Mouse (Mus musculus) kidney, postnatal 10 days (tissue): ENCODE data around the gene Phxr2.
"Not testable (repeated sequence)": the region's sequence is repeated elsewhere in the genome, so short reads cannot be mapped to it uniquely, and the experiment has no call there.

ENCODE experiments used
- DNase-seq: peaks from one replicate; pipeline ENCODE4 v3.0.0; 2021; ENCODE audit warnings: mixed read lengths

The Phxr2 gene

GRCm38 (mm10) chr10:99126225-99126624 is at the start of gene Phxr2:
Phxr2 (minus strand) TSS chr10:99126325.
- no peak for DNase-seq

DNA sequence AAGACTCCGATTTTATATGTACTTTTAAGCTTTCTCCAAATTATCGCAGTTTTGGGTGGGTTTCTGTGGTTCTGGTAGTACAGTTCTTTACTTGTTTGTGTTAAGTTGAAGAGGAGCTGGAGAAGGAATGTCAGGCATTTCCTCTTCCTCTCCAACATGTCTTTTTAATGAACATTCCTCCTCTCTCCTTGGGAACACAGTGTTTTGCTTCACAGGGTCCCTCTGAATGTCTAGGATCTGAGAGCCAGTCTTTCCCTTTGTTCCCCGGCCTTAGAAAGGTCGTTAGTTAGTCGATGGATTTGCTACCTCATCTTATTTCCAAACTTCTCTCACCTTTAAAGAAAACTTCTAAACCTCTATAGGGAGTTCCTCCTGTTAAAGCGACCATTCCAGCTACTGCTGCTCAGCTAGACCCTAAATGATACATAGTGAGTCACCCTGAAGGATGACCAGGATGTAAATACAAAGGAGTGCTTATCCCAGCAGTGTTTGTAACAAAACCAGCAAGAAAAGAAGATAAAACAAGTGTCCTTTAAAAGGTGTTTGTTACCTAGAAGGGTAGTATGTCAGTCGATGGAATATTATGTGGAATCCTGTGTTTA is 46.9 kb upstream of the Phxr2 start:
- DNase-seq = no peak

DNA sequence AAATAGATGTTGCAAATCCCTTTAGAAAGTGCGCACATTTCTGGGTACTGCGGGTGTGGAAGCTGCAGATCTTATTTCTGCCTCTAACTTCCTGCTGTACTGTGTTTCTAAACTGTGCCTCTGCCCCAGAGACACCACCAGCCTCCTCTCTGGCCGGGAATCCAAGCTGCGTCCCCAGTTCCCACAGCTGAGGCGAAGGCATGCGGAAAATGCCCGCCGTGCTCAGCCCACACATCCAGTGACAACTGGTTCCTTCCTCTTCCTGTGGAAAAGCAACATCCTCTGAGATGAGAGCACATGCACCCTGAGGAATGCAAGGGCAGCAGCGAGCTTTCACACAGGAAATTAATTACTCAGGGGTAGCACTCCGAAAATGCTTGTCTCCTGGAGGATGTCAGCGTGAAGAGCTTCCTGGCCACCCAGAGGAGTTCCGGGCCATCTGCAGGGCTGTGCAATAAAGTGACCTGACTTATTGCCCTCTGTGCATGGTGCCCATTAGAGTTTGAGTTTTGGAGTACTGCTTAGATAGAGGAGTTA is 45.9 kb upstream of the Phxr2 start:
- DNase-seq = peak; percentile 81

GRCm38 (mm10) chr10:99169765-99170129 is 43.6 kb upstream of the Phxr2 start:
- no peak for DNase-seq

DNA sequence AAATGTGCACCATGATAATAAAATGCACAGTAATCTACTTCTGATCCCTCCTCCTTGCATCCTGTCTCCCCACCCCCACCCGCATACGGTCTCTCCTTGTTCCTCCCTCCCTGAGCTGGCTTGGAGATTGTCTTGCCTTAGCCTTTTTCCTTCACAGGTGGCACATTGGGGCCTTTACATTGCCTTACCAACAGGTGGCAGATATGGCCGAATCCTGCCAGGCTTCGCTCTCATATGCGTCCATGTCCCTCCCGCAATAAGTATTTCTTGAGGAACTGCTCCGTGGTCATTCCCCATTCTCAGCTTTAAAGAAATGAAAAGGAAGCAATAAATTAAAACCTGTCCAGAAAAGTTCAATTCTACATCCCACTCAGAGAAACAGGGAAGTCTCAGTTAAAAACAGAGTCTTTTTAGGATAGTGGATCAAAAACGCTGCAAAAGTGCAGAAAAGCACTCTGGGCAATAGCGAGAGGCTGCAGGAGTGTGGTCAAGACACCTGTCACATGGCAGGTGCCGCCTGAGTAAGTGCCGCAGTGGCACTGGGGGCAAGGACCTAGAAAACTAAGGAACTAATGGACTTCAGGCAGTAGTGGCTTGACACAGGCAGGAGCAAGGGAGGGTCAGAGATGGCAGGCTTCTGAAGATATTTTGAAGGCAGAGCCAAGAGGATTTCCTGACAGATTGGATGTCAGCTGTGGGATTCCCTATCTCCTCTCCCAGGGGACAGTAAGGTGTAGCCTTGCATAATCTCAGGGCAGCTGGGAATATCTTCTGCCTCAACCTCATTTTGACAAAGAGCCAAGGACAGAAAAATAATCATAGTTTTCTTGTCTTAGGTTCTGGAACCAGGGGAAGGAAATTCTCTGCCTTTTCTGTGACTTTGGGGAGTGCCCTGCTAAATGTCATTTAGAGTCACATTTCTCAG is 43.0 kb upstream of the Phxr2 start:
- peak; percentile 70 for DNase-seq

GRCm38 (mm10) chr10:99168404-99168803 is 42.3 kb upstream of the Phxr2 start:
- DNase-seq = peak; percentile 61

DNA sequence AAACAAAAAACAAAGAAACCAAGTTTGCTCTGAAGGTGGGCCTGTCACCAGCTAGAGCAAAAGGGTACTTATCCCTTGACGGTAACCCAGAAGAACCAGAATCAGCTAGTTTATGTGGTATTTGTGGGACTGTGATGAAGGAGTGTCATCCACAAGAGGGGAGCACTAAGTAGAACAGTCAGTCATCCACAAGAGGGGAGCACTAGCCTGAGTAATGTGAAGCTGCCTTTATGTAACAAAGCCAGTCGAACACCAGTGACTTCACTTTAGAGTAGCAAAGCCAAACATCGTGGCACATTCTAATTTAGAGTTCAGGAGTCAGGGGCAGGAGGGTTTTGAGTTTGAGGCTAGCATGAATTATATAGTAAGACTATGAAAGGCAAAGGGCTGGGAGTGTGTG is 40.3 kb upstream of the Phxr2 start:
- DNase-seq = peak; percentile 42

DNA sequence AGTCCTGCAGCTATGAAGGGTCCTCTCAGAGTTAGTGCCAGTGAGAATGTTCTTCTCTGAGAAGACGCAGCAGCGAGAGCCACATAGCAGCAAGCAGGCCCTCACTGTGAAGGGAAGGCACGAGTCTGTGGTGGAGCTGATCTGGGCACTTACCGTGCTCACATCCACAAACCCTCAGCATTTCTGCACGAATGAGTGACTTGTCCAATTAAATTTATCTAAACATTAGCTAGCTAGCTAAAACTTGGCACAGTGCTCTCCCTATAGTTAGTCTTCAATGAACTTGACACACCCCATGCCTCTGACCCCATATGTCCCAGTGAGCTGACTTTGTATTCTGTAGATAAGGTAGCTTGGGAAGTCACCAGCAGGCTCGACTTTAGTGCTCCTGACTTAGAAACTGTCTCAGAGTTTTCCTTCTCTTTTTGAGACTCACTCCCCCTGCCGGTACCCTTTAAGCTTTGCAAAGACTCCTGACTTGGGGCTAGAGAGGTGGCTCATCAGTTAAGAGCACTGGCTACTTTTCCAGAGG is 39.7 kb upstream of the Phxr2 start:
- peak; percentile 49 for DNase-seq

DNA sequence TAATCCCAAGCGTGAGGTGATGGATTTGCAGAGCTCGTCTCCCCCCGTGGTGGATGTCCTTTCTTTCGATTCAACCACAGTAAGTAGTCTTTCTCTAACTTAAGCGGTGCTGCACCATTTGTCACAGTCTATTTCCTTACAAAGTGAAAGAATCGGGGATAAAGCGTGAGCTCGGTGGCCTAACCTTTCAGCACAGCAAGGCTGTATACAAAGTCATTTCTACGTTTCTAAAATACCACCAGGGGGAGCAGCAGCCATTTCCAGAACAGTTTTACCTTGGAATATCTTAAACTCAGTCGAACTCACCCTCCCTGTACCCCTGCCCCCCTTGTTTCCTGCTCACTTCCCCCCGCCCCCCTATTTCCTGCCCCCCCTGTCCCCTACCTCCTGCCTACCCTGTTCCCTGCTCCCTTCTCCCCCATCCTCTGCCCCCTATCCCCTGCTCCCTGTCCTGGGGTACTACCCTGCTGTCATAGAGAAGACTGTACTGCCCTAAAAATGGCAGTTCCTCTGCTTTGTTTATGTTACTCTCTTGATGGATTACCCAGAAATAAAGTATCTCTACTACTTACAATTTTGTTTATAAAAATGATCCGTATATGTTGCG is 38.8 kb upstream of the Phxr2 start:
- DNase-seq = peak; percentile 59

- DNase-seq = no peak
Observed at GRCm38 (mm10) chr10:99163002-99163401, 36.9 kb upstream of the Phxr2 start.

- DNase-seq = no peak
Observed at GRCm38 (mm10) chr10:99161987-99162582, 36.0 kb upstream of the Phxr2 start.

DNA sequence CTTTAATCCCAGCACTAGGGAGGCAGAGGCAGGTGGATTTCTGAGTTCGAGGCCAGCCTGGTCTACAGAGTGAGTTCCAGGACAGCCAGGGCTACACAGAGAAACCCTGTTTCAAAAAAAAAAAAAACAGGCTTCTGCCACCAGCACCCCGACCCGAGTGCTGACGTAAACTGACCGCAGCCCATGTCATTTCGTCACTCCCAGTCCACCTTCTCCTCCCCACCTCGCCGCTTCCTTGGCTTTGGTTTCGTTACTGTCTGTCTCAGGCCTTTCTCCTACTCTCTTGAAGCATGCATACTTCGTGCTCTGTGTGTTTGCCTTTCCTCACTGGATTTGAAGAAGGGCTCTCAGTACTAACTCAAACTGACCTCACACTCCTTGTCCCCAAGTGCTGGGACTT is 31.6 kb upstream of the Phxr2 start:
- not testable (repeated sequence) for DNase-seq

DNA sequence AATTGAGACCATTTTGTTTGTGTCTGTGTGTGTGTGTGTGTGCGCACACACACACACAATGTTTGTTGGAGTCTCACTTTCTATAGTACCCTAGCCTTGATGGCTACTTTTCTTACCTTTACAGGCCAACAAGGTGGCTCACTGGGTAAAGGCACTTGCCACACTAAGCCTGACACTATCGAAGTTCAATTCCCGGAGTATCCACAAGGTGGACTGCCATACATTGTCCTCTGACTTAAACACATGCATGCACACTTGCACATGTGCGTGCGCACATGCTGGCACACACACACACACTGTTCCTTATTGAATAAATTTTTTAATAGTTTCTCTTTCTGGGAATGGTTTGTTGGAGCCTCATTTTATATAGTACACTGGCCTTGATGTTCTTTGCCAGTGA is 30.7 kb upstream of the Phxr2 start:
- DNase-seq = no peak

DNA sequence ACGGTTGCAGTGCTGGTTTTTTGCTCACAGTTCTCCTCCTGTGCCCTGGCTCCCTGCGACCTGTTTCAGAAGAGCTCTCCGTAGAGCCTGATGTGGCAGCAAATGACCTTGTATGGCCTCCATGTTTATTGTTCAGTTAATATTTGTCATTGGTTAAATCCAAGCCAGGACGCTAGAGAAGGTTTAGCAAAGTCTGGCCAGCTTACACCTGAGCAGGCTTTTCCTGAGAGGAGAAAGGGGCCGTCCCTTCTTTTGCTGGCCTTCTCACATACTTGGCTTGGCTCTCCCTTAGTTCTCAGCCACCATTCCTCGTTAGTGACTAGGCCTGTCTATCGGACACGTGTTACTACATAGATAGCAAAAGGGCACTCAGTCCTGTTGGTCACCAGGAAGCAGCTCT is 28.5 kb upstream of the Phxr2 start:
- no peak for DNase-seq

GRCm38 (mm10) chr10:99152063-99152462 is 25.9 kb upstream of the Phxr2 start:
- peak; percentile 63 for DNase-seq

GRCm38 (mm10) chr10:99151580-99151979 is 25.5 kb upstream of the Phxr2 start:
- no peak for DNase-seq

- no peak for DNase-seq
Observed at GRCm38 (mm10) chr10:99150016-99150415, 23.9 kb upstream of the Phxr2 start.

DNA sequence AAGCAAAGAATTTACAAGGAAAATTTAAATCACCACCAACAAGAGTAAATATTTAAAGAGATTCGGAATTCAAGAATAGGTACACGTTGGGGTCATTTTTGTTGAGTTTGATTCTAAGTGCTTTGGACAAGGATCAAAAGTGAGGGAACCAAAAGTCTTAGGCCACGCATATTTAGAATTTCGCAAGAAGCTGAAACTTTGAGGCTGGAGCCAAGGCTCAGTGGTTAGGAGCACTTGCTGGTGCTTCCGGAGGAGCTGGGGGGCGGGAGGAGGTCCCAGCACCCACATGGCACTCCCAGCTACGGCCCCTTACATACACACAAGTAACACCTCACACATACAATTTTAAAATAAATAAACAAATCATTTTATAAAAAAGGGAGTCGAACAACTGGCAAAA is 20.5 kb upstream of the Phxr2 start:
- DNase-seq = no peak

DNA sequence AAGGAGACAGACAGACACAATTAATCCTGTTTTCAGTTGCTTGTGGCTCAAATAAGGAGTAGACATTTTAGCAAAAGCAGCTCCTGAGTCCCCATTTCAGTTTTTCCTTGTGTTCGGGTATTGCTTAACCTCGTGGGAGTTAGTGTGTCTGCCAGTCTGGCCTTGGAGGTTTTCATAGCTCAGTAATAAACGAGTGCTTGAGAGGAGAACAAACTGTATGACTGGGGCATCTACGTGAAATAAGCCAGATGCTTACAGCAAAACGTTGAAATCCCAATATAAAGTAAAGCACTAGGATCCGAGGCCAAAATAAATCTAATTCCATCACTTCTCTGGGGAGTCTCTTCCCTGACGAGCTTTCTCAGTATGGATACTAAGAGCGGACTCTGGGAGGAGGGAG is 19.5 kb upstream of the Phxr2 start:
- no peak for DNase-seq

DNA sequence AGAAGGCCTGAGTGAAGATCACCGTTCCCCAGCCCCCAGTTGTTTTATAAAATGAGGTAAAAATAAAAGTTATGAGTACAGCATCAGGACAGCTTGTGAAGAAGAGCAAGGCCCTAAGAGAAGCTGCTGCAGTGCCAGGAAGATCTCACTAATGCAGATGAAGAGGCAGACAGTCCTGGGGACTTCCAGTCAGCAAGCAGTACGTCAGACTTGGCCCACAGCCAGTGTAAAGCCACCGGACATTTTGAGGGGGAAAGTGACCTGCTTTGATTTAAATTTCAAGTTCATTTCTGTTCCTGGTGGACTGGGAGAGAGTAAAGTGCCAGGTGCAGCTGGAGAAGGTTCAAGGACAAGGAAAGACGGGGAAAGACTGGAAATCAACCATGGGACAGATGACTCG is 10.2 kb upstream of the Phxr2 start:
- DNase-seq = no peak

DNA sequence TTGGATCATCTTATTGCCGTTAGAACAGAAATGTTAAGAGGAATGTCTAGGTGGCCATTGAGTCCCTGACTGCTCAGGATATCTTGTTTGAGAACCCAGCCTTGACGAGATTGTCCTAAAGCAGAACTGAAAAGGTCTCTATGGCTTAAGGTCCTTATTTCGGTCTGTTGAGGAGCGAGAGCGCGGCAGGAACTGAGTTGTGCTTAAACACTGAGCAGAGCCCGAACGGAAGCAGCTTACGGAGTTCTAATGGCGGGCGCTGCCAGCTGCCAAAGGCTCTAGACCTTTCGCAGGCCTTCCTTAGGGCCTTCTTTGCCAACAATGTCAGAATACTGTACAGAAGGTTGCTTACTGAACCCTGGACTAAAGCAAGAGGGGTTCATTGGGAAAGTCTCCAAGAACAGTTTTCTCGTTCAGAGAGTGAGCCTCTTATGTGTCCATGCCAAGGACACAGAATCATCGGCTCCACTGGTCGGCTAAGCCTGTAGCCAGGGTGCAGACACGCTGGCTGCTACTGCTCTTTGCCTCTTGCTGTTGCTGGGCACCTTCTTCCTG is 7.3 kb upstream of the Phxr2 start:
- DNase-seq = no peak

- no peak for DNase-seq
Observed at GRCm38 (mm10) chr10:99132595-99133272, 6.6 kb upstream of the Phxr2 start.
